Mouse (Mus musculus) intestine, postnatal 0 days (tissue): ENCODE results near the gene Slc5a11. TPM values are rescaled to one million over a fixed set of nuclear protein-coding genes. Genes with fewer than 3 reads are reported as not detected.
A peak's percentile ranks its signal among the peaks of the same experiment; 100 is the strongest.

ENCODE experiments used
- ATAC-seq: fragments of 200-750 bp; cut with Nextera tagmentation; 2 replicates; pipeline ENCODE4 v1.8.0; 2017; ENCODE audit warnings: mild to moderate bottlenecking, moderate TSS enrichment, moderate library complexity
- H3K27ac ChIP-seq: fragments of 300-500 bp; sonication (generic); 2 replicates; pipeline ENCODE4 v1.5.1; 2014; ENCODE audit warnings: mild to moderate bottlenecking, low read depth, low read length, moderate library complexity
- H3K27me3 ChIP-seq: fragments of 300-500 bp; sonication (generic); replicated peaks from 2 replicates; pipeline ENCODE4 v1.6.1; 2014; ENCODE audit warnings: low read length, mixed read lengths; ENCODE audit not compliant: control insufficient read depth, insufficient read depth
- H3K36me3 ChIP-seq: fragments of 300-500 bp; sonication (generic); 2 replicates; pipeline ENCODE4 v1.6.1; 2014; ENCODE audit warnings: mild to moderate bottlenecking, moderate library complexity; ENCODE audit not compliant: control insufficient read depth, insufficient read depth
- H3K4me1 ChIP-seq: fragments of 300-500 bp; sonication (generic); replicated peaks from 2 replicates; pipeline ENCODE4 v1.6.1; 2014; ENCODE audit warnings: antibody characterized with exemption, low read length, mixed read lengths; ENCODE audit not compliant: control insufficient read depth, insufficient read depth
- H3K4me2 ChIP-seq: fragments of 300-500 bp; sonication (generic); replicated peaks from 2 replicates; pipeline ENCODE4 v1.6.1; 2014; ENCODE audit warnings: low read depth, mild to moderate bottlenecking, moderate library complexity
- H3K4me3 ChIP-seq: fragments of 300-500 bp; sonication (generic); 2 replicates; pipeline ENCODE4 v1.5.1; 2014; ENCODE audit warnings: low read depth, low read length
- H3K9ac ChIP-seq: fragments of 300-500 bp; sonication (generic); 2 replicates; pipeline ENCODE4 v1.6.1; 2014; ENCODE audit warnings: mild to moderate bottlenecking, low read depth, low read length
- H3K9me3 ChIP-seq: fragments of 300-500 bp; sonication (generic); 2 replicates; pipeline ENCODE4 v1.6.1; 2016; ENCODE audit warnings: mixed run types; ENCODE audit not compliant: control insufficient read depth
- CTCF ChIP-seq: sonication (generic); IDR thresholded peaks from 2 replicates; pipeline ENCODE4 v1.5.1; 2016; ENCODE audit warnings: low read depth, mild to moderate bottlenecking, control low read depth, antibody characterized with exemption, moderate library complexity
- WGBS: fragments of 180-500 bp; shearing (Covaris S2); extraction: QIAGEN DNeasy Blood & Tissue Kit; methylation state at CpG from one replicate; pipeline ENCODE4 v1.1.7; 2014; 5-methylcytosine and 5-hydroxymethylcytosine counted together
- polyA plus RNA-seq: library from polyadenylated mRNA; unstranded; fragments of >200 nt; fragmentation: Nextera tagmentation; extraction: Ambion mirVana; gene quantifications from 2 replicates; pipeline ENCODE4 v1.2.1, GENCODE M21; 2015

Gene Slc5a11
- polyA plus RNA-seq, 1 experiment from 2014 or later, result 25.1 TPM

GRCm38 (mm10) chr7:123307887-123308558 lies 93.4 kb downstream of the Slc5a11 start:
- H3K9ac ChIP-seq, result no peak overlapping the region
- peak overlapping the region; percentile 63 for H3K27ac ChIP-seq
- no peak for TF ChIP-seq CTCF

GRCm38 (mm10) chr7:123311836-123312235 lies 97.3 kb downstream of the Slc5a11 start:
- ATAC-seq, result no peak
- TF ChIP-seq CTCF, result no peak
- no peaks in the 10 kb centered on the region for H3K4me1 ChIP-seq
- no peak overlapping the region for H3K9ac ChIP-seq
- no peaks in the 10 kb centered on the region for H3K9me3 ChIP-seq
- WGBS, result 70% methylated on average over 5 of the region's 5 CpGs
- no peaks in the 10 kb centered on the region for H3K27me3 ChIP-seq
- no peak overlapping the region for H3K4me3 ChIP-seq
- 0 out of 2 replicates have a peak overlapping the region, but pooled peaks have one; percentile 7 for H3K27ac ChIP-seq
- peaks cover 73% of the 10 kb centered on the region for H3K36me3 ChIP-seq
- H3K4me2 ChIP-seq, result no peak overlapping the region

More at GRCm38 (mm10) chr7:123307887-123308558, 93.4 kb downstream of the Slc5a11 start:
- H3K4me2 ChIP-seq, result no peak overlapping the region
- ATAC-seq, result peak; percentile 92
- H3K27me3 ChIP-seq, result no peaks in the 10 kb centered on the region
- H3K4me3 ChIP-seq, result no peak overlapping the region
- H3K4me1 ChIP-seq, result no peaks in the 10 kb centered on the region
- H3K9me3 ChIP-seq, result no peaks in the 10 kb centered on the region
- H3K36me3 ChIP-seq, result peaks cover 81% of the 10 kb centered on the region
- 60% methylated on average over 4 of the region's 4 CpGs for whole genome bisulfite sequencing

- no peak overlapping the region for H3K27ac ChIP-seq
- H3K27me3 ChIP-seq, result no peaks in the 10 kb centered on the region
- no peaks in the 10 kb centered on the region for H3K9me3 ChIP-seq
- WGBS, result 74% methylated on average over 3 of the region's 3 CpGs
- H3K36me3 ChIP-seq, result peaks cover 73% of the 10 kb centered on the region
- H3K9ac ChIP-seq, result no peak overlapping the region
- H3K4me1 ChIP-seq, result no peaks in the 10 kb centered on the region
- no peak overlapping the region for H3K4me3 ChIP-seq
- ATAC-seq, result no peak
- H3K4me2 ChIP-seq, result no peak overlapping the region
- no peak for TF ChIP-seq CTCF
Measured at GRCm38 (mm10) chr7:123312738-123313137, 98.2 kb downstream of the Slc5a11 start.

- Histone ChIP-seq H3K27ac (no peak overlapping the region), H3K9me3 (no peaks in the 10 kb centered on the region), H3K27me3 (no peaks in the 10 kb centered on the region), H3K4me2 (no peak overlapping the region), H3K36me3 (peaks cover 82% of the 10 kb centered on the region), H3K9ac (no peak overlapping the region), H3K4me1 (no peaks in the 10 kb centered on the region), H3K4me3 (no peak overlapping the region)
- 58% methylated on average over 13 of the region's 13 CpGs for WGBS
- ATAC-seq, result peak; percentile 78
- no peak for TF ChIP-seq CTCF
Measured at GRCm38 (mm10) chr7:123322452-123323121, 108.0 kb downstream of the Slc5a11 start.

Other genes with a start within 250 kb of the Slc5a11 start
- 15.3 and 15.5 TPM in 2 replicates for gene Rbbp6, start 249.1 kb upstream of the Slc5a11 start, polyA plus RNA-seq
- 42.0 and 55.0 TPM in 2 replicates for gene Tnrc6a, start 90.9 kb upstream of the Slc5a11 start, polyA plus RNA-seq
- gene Lcmt1, start 155.0 kb downstream of the Slc5a11 start, polyA plus RNA-seq, result 36.2 and 41.5 TPM in 2 replicates
- 17.2 and 18.0 TPM in 2 replicates for gene Arhgap17, start 155.1 kb downstream of the Slc5a11 start, polyA plus RNA-seq
- gene Aqp8, start 247.5 kb downstream of the Slc5a11 start, polyA plus RNA-seq, result 23.1 and 30.8 TPM in 2 replicates